Mouse (Mus musculus) gastrocnemius, adult 2 months (tissue): ENCODE results near the gene Sstr3. TPM values are rescaled to one million over a fixed set of nuclear protein-coding genes. Genes with fewer than 3 reads are reported as not detected.

Experiments
- DNase-seq: peaks from one replicate; pipeline ENCODE4 v3.0.0; 2022
- H3K27ac ChIP-seq: fragments of 200-600 bp; 2 replicates; pipeline ENCODE4 v1.8.1; 2022; ENCODE audit warnings: mild to moderate bottlenecking
- H3K4me3 ChIP-seq: fragments of 200-600 bp; 2 replicates; pipeline ENCODE4 v1.8.1; 2022; ENCODE audit warnings: mild to moderate bottlenecking, moderate library complexity
- CTCF ChIP-seq: fragments of 200-600 bp; IDR thresholded peaks from 2 replicates; pipeline ENCODE4 v1.8.1; 2022; ENCODE audit warnings: antibody characterized with exemption, mild to moderate bottlenecking, moderate library complexity
- intact Hi-C: fragments of 180-260 bp; cut with DNase I; formaldehyde crosslinking; loops from one replicate; pipeline ENCODE4 v1.15.1; 2025
- total RNA-seq, 2 experiments: library from RNA; stranded (reverse); gene quantifications; 2 replicates each; pipeline ENCODE4 v1.2.3; 2021

Sstr3 gene
- total RNA-seq, 2 experiments from 2014 or later: 0.05 TPM; not detected in 1

- TF ChIP-seq CTCF: no peak
- H3K27ac ChIP-seq: no peak within 1 kb of the TSS; the same call in 1 of the 2 replicates
- H3K4me3 ChIP-seq: peak within 1 kb of the TSS; percentile 38
- intact Hi-C loops: no loop called here
- DNase-seq: no peak
These were observed 28.3 kb upstream of the Sstr3 start, which contains the start of gene Rac2 for GRCm38 (mm10) chr15:78572658-78573397. Gene Rac2 (minus strand): TSS chr15:78572783.

DNA sequence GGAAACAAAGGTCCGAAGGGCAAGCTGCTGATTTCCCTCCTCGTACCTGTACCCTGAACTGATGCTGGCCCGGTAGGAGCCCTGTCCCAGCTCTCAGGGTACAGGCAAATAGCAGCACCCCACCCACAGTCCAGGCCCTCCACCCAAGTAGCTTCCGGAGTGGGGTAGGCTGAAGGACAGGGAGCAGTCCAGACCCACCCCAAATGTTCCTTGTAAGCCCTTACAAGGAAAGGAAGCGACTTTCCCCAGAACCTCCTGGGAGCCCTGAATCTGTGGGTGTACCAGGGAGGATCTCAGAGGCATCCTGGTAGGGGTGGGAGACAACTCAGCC lies 27.8 kb upstream of the Sstr3 start:
- DNase-seq: no peak
- no peak for TF ChIP-seq CTCF
- Histone ChIP-seq H3K4me3 (peak overlapping the region; percentile 38), H3K27ac (no peak overlapping the region; the same call in 1 of the 2 replicates)
- intact Hi-C loops: no loop called here

- TF ChIP-seq CTCF: no peak
- Histone ChIP-seq H3K4me3 (peak overlapping the region; percentile 38), H3K27ac (no peak overlapping the region)
- intact Hi-C loops: no loop called here
- no peak for DNase-seq
These were observed 27.2 kb upstream of the Sstr3 start for GRCm38 (mm10) chr15:78571554-78572269.

DNA sequence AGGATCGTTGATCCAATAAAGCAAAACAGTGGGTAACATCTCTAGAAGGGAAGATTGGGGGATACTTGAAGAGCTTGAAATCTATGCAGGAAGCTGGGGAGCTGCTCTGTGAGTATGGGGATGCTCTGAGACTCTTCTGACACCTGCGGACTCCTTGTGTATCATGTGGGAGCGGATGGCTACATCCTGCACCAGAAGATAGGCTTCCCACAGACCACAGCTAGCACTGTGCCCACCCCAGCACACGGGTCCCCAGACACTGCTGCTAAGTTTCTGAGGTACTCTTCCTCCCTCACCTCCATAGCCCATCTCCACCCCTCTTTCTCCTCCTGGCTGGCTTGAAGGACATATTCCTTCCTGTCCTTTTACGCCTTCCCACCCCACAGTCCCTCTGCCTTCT lies 25.7 kb upstream of the Sstr3 start:
- Histone ChIP-seq H3K27ac (no peak overlapping the region), H3K4me3 (no peak overlapping the region)
- no peak for TF ChIP-seq CTCF
- intact Hi-C loops: no loop called here
- no peak for DNase-seq

DNA sequence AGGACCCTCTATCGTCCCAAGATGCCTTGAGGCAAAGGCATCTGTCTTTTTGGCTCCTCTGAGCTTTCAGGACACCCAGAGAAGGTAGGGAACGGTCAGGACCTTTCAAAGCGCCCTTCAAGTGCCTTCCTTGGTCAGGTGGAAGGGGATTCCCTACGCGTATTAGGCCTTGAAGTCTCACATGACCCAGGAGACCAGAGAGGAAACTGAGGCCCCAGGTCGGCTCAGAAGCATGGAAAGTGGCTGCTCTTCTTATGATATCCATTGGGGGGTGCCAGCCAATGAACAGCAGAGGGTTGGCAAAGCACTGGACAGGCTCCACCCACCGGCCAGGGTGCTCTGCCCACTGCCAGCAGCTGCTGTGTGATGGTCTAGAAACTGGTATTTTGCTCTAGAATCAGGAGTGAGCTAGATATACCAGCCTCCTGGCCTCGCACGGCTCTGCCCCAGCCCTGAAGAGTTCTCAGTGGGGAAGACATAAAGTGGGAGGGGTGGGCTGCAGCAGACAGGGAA lies 23.2 kb upstream of the Sstr3 start:
- H3K27ac ChIP-seq: no peak overlapping the region
- no peak for TF ChIP-seq CTCF
- intact Hi-C loops: no loop called here
- no peak for DNase-seq
- no peak overlapping the region for H3K4me3 ChIP-seq

DNA sequence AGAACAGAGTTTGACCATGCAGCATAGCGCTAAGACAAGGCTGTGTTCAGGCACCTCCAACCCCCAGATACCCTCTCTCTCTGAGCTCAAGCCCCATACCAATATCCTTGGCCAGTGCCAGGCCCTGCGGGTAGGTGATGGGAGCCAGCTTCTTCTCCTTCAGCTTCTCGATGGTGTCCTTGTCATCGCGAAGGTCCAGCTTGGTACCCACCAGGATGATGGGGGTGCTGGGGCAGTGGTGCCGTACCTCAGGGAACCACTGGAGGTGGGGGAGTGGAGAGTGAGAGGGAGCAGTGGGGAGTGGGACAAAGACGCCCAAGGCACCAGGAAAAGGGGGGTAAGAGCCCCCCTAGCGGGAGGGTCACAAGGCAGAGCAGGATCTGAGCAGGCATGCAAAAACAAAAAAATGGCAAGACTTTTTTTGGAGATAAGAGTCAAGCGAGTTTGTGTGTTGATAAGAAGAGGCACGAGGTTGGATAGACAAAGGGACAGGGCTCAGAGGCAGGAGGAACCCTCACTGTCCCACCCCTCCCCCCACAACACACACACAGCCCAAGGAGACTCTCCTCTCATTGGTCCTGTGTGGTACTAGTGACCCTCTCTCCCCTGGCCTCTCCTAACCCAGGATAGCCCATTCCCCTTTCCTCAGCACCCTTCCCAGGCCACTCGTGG lies 20.4 kb upstream of the Sstr3 start:
- intact Hi-C loops: no loop called here
- no peak for TF ChIP-seq CTCF
- no peak for DNase-seq
- H3K4me3 ChIP-seq: no peak overlapping the region
- no peak overlapping the region for H3K27ac ChIP-seq

DNA sequence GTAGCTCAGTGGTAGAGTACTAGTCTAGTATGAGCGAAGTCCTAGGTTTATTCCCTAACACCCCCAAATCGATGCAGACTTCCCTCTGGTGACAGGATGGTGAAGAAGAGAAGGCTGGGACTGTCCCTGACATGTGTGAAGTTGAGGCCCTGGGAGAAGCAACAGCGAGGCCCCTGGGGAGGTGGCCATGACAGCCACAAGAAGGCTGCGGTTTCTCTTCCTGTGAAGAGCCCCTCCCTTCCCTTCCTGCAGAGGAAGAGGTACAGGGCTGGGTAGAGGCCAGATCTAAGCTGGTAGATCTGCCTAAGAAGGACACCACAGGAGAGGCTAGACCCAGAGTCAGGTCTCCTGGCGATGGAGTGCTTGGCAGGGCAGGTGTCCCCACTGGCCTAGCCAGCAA lies 19.5 kb upstream of the Sstr3 start:
- TF ChIP-seq CTCF: no peak
- H3K4me3 ChIP-seq: no peak overlapping the region
- no peak overlapping the region for H3K27ac ChIP-seq
- intact Hi-C loops: no loop called here
- no peak for DNase-seq

DNA sequence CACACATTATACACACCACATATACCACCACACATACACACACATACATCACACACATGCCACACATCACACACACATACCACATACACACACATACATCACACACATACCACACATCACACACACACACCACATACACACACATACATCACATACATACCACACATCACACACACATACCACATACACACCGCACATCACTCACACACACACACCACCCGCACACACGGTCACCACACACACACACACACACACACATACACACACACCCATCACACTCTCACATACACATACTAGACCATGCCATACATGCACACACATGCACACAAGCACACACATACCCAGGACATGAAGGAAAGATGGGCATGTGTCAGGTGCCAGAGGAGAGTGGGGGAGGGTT lies 18.9 kb upstream of the Sstr3 start:
- DNase-seq: no peak
- no peak for TF ChIP-seq CTCF
- intact Hi-C loops: no loop called here

GRCm38 (mm10) chr15:78559141-78559979 lies 14.9 kb upstream of the Sstr3 start:
- intact Hi-C loops: no loop called here
- Histone ChIP-seq H3K4me3 (no peak overlapping the region), H3K27ac (no peak overlapping the region)
- no peak for DNase-seq
- no peak for TF ChIP-seq CTCF

More for the DNA sequence above, 18.9 kb upstream of the Sstr3 start:
- no peak overlapping the region for H3K4me3 ChIP-seq
- H3K27ac ChIP-seq: no peak overlapping the region

GRCm38 (mm10) chr15:78557693-78558535 lies 13.4 kb upstream of the Sstr3 start:
- no peak overlapping the region for H3K4me3 ChIP-seq
- intact Hi-C loops: no loop called here
- no peak for TF ChIP-seq CTCF
- no peak overlapping the region for H3K27ac ChIP-seq
- DNase-seq: no peak

- H3K4me3 ChIP-seq: peak overlapping the region; percentile 45
- TF ChIP-seq CTCF: no peak
- DNase-seq: no peak
- peak overlapping the region; percentile 38; the same call in 1 of the 2 replicates for H3K27ac ChIP-seq
- intact Hi-C loops: no loop called here
These were observed 10.2 kb upstream of the Sstr3 start for GRCm38 (mm10) chr15:78554545-78555313.
